Mouse (Mus musculus) kidney, adult 10 weeks (tissue): ENCODE measurements around the gene Rhox4f. TPM values are rescaled to one million over a fixed set of nuclear protein-coding genes. Genes with fewer than 3 reads are reported as not detected.

ENCODE experiments used
- polyA plus RNA-seq: library from polyadenylated mRNA; stranded (reverse); fragments of 350-450 nt; fragmentation: Illumina TruSeq; extraction: RNeasy Lipid Tissue Mini Kit (QIAGEN cat#74804); gene quantifications from one replicate; pipeline ENCODE4 v1.2.3, GENCODE M21; 2014; ENCODE audit warnings: low read depth, low replicate concordance

Rhox4f gene
- not detected for polyA plus RNA-seq

GRCm38 (mm10) chrX:37607604-37608003 is at the start of gene Rhox4f:
Gene Rhox4f (minus strand): TSS chrX:37607704.

GRCm38 (mm10) chrX:37651227-37651626 is 43.7 kb upstream of the Rhox4f start, which contains the start of gene Rhox4g:
Gene Rhox4g (minus strand): TSS chrX:37651327.

GRCm38 (mm10) chrX:37643370-37643769 is 35.9 kb upstream of the Rhox4f start, which contains the start of gene Rhox2g:
Gene Rhox2g (minus strand): TSS chrX:37643470.

GRCm38 (mm10) chrX:37628512-37628911 is 21.0 kb upstream of the Rhox4f start, which contains the start of gene Rhox3g:
Gene Rhox3g (minus strand): TSS chrX:37628612.

GRCm38 (mm10) chrX:37580692-37581091 is 26.8 kb downstream of the Rhox4f start, which contains the start of gene Rhox3f:
Gene Rhox3f (plus strand): TSS chrX:37580992.

GRCm38 (mm10) chrX:37571105-37571504 is 36.4 kb downstream of the Rhox4f start, which contains the start of gene Rhox2f:
Gene Rhox2f (plus strand): TSS chrX:37571405.

GRCm38 (mm10) chrX:37557112-37557511 is 50.4 kb downstream of the Rhox4f start, which contains the start of gene Rhox4e:
Gene Rhox4e (plus strand): TSS chrX:37557412.

Other genes with a start within 250 kb of the Rhox4f start
- not detected for gene Rhox3a2, start 227.7 kb downstream of the Rhox4f start, polyA plus RNA-seq
- gene Rhox4a2, start 216.9 kb downstream of the Rhox4f start, polyA plus RNA-seq = not detected
- gene Rhox2b, start 195.6 kb downstream of the Rhox4f start, polyA plus RNA-seq = not detected
- not detected for gene Rhox4b, start 175.2 kb downstream of the Rhox4f start, polyA plus RNA-seq
- gene Rhox2c, start 154.0 kb downstream of the Rhox4f start, polyA plus RNA-seq = not detected
- not detected for gene Rhox3c, start 149.1 kb downstream of the Rhox4f start, polyA plus RNA-seq
- gene Rhox4c, start 127.4 kb downstream of the Rhox4f start, polyA plus RNA-seq = not detected
- gene Rhox2d, start 114.3 kb downstream of the Rhox4f start, polyA plus RNA-seq = not detected
- not detected for gene Rhox4d, start 93.3 kb downstream of the Rhox4f start, polyA plus RNA-seq
- gene Rhox2e, start 77.3 kb downstream of the Rhox4f start, polyA plus RNA-seq = not detected
- gene Rhox3e, start 65.7 kb downstream of the Rhox4f start, polyA plus RNA-seq = not detected
- not detected for gene Rhox4e, start 50.3 kb downstream of the Rhox4f start, polyA plus RNA-seq
- gene Rhox2f, start 36.3 kb downstream of the Rhox4f start, polyA plus RNA-seq = not detected
- not detected for gene Rhox3f, start 26.7 kb downstream of the Rhox4f start, polyA plus RNA-seq
- not detected for gene Rhox3g, start 20.9 kb upstream of the Rhox4f start, polyA plus RNA-seq
- gene Rhox2g, start 35.8 kb upstream of the Rhox4f start, polyA plus RNA-seq = not detected
- gene Rhox4g, start 43.6 kb upstream of the Rhox4f start, polyA plus RNA-seq = not detected
- not detected for gene Rhox3h, start 61.1 kb upstream of the Rhox4f start, polyA plus RNA-seq
- gene Rhox2h, start 65.6 kb upstream of the Rhox4f start, polyA plus RNA-seq = not detected
- gene Rhox5, start 197.1 kb upstream of the Rhox4f start, polyA plus RNA-seq = not detected
- gene Rhox6, start 219.2 kb upstream of the Rhox4f start, polyA plus RNA-seq = not detected
- not detected for gene Rhox7a, start 224.0 kb upstream of the Rhox4f start, polyA plus RNA-seq